Mouse (Mus musculus) spleen, adult 2 months (tissue): ENCODE measurements around the gene Serpine2.

Source experiments
- CTCF ChIP-seq: fragments of 200-500 bp; IDR thresholded peaks from 2 replicates; pipeline ENCODE4 v1.5.1; 2011; ENCODE audit warnings: mild to moderate bottlenecking, inconsistent platforms; ENCODE audit not compliant: insufficient read depth, insufficient read length, insufficient replicate concordance; ENCODE audit errors: extremely low read depth
- POLR2A ChIP-seq: fragments of 200-500 bp; IDR thresholded peaks from 2 replicates; pipeline ENCODE4 v1.6.1; 2011; ENCODE audit warnings: low read depth, low read length, inconsistent platforms

GRCm38 (mm10) chr1:79755376-79755775 is 105.6 kb downstream of the Serpine2 start:
- TF ChIP-seq CTCF (no peak), POLR2A (no peak)
